Mouse (Mus musculus): ENCODE measurements around the gene Rin3.

- TF ChIP-seq CEBPB (IDR thresholded peaks at IDR 0.05; ENCODE audit: low read depth), result no peak
- TF ChIP-seq CTCF (IDR thresholded peaks at IDR 0.05; ENCODE audit: control insufficient read depth, insufficient read depth, insufficient read length), result no peak
- TF ChIP-seq MAX (IDR thresholded peaks at IDR 0.05), result no peak
- TF ChIP-seq USF1 (IDR thresholded peaks at IDR 0.05; ENCODE audit: low read depth), result no peak
These were observed 9.8 kb downstream of the Rin3 start for GRCm38 (mm10) chr12:102292501-102293215.
